Mouse (Mus musculus) cerebellum, postnatal 25 days (tissue): ENCODE data around the gene Rhoa.
"Not testable (repeated sequence)": the region's sequence is repeated elsewhere in the genome, so short reads cannot be mapped to it uniquely, and the experiment has no call there.

Experiments
- DNase-seq, 2 experiments: peaks; one replicate each; pipeline ENCODE4 v3.0.0; 2021; ENCODE audit warnings: mixed read lengths in 2 of 2

Rhoa gene

GRCm38 (mm10) chr9:108305629-108306520 lies at the start of gene Rhoa, which contains the start of gene Tcta:
Gene Rhoa (plus strand): TSS chr9:108306129.
Gene Tcta (minus strand): TSS chr9:108306160.
- DNase-seq: peak; percentile 98

GRCm38 (mm10) chr9:108260526-108260925 lies 45.4 kb upstream of the Rhoa start:
- DNase-seq: no peak

- peak in 1 of 2 experiments; percentile 14 for DNase-seq
These were observed 44.1 kb upstream of the Rhoa start for GRCm38 (mm10) chr9:108261865-108262264.

- no peak for DNase-seq
These were observed 43.4 kb upstream of the Rhoa start for GRCm38 (mm10) chr9:108262494-108263049.

GRCm38 (mm10) chr9:108263131-108263681 lies 42.7 kb upstream of the Rhoa start:
- DNase-seq: no peak

- peak; percentile 100 for DNase-seq
These were observed 42.2 kb upstream of the Rhoa start, which contains the start of gene Dag1 for GRCm38 (mm10) chr9:108263690-108264190. Gene Dag1 (minus strand): TSS chr9:108263958.

GRCm38 (mm10) chr9:108264191-108264921 lies 41.6 kb upstream of the Rhoa start:
- peak; percentile 31 to 61 for DNase-seq

- DNase-seq: no peak
These were observed 39.5 kb upstream of the Rhoa start for GRCm38 (mm10) chr9:108266261-108266935.

- no peak for DNase-seq
These were observed 38.2 kb upstream of the Rhoa start for GRCm38 (mm10) chr9:108267691-108268090.

- not testable (repeated sequence) for DNase-seq
These were observed 37.2 kb upstream of the Rhoa start for GRCm38 (mm10) chr9:108268701-108269100.

GRCm38 (mm10) chr9:108271941-108272340 lies 34.0 kb upstream of the Rhoa start:
- DNase-seq: no peak

GRCm38 (mm10) chr9:108272691-108273090 lies 33.2 kb upstream of the Rhoa start:
- DNase-seq: no peak

- no peak for DNase-seq
These were observed 32.4 kb upstream of the Rhoa start for GRCm38 (mm10) chr9:108273485-108273884.

GRCm38 (mm10) chr9:108274476-108275330 lies 31.2 kb upstream of the Rhoa start:
- DNase-seq: no peak

- DNase-seq: no peak
These were observed 30.6 kb upstream of the Rhoa start for GRCm38 (mm10) chr9:108275331-108275659.

- peak in 1 of 2 experiments; percentile 36 for DNase-seq
These were observed 27.1 kb upstream of the Rhoa start for GRCm38 (mm10) chr9:108278697-108279450.

GRCm38 (mm10) chr9:108280071-108280828 lies 25.7 kb upstream of the Rhoa start:
- DNase-seq: peak in 1 of 2 experiments; percentile 51

- peak; percentile 75 to 88 for DNase-seq
These were observed 21.5 kb upstream of the Rhoa start for GRCm38 (mm10) chr9:108284410-108284809.

- DNase-seq: not testable (repeated sequence)
These were observed 18.2 kb upstream of the Rhoa start for GRCm38 (mm10) chr9:108287526-108288238.
